Mouse (Mus musculus) Patski (cell line): ENCODE measurements around the gene Nhsl1. TPM values are rescaled to one million over a fixed set of nuclear protein-coding genes. Genes with fewer than 3 reads are reported as not detected.

Experiments
- ATAC-seq: fragments of 100-300 bp; one replicate; pipeline ENCODE4 v1.8.0; 2021
- CTCF ChIA-PET: fragments of 350-600 bp; sonication (Branson Sonifier 250); formaldehyde crosslinking; loops from one replicate; lab custom pipeline; 2022; ENCODE audit warnings: inconsistent platforms; lab: Charles Lee
- POLR2A ChIA-PET: fragments of 350-600 bp; sonication (Branson Sonifier 250); formaldehyde crosslinking; loops from one replicate; lab custom pipeline; 2022; ENCODE audit warnings: antibody characterized with exemption, inconsistent platforms; lab: Charles Lee
- DNase-seq: peaks from one replicate; pipeline ENCODE4 v3.0.0-alpha.2; 2011; ENCODE audit warnings: low read depth, low spot score
- H3K27me3 ChIP-seq: fragments of 371-371 bp; one replicate; pipeline ENCODE4 v1.5.1; 2021
- CTCF ChIP-seq: fragments of 100-300 bp; IDR thresholded peaks from one replicate; pipeline ENCODE4 v1.5.1; 2021
- in situ Hi-C: fragments of 300-500 bp; cut with MboI; formaldehyde crosslinking; loops from 3 replicates; pipeline ENCODE4 v1.11.1; 2018; ENCODE audit warnings: low pct_unique_long_range_greater_than_20kb, mixed read lengths
- polyA plus RNA-seq: library from polyadenylated mRNA; unstranded; gene quantifications from one replicate; pipeline ENCODE4 v1.2.3, GENCODE M21; 2021

Nhsl1 gene
- polyA plus RNA-seq, 1 experiment from 2014 or later: 16.0 TPM

DNA sequence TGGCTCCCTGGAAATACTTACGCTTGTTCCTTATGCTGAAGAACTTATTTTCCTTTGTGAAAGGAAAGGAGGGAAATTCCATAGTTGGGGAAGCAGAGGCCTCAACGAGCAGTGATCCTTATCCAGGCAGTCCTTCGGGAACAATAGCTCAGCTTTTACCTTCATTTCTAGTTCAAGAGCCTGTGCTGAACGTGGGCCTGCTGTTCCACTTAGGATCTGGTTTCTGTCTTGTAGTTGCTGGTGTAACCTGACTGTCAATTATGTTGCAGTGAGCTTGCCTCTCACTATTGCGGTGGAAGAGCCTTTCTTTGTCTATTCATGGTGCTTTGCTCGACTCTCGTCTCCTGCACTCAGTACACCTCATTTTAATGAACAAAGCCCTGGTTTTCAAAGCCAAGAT lies 175.5 kb downstream of the Nhsl1 start:
- ATAC-seq (no peak), DNase-seq (no peak)
- ChIA-PET CTCF (interaction anchor here (1.2 to 1.4 kb wide), 2 partner anchors 14 to 94 kb away, joined by 3 to 4 read pairs; no protein-coding TSS in a partner anchor), POLR2A (no interaction called here)
- no peaks in the 10 kb centered on the region for H3K27me3 ChIP-seq
- in situ Hi-C loops: no loop called here
- no peak for TF ChIP-seq CTCF

- in situ Hi-C loops: no loop called here
- TF ChIP-seq CTCF: no peak
- H3K27me3 ChIP-seq: no peaks in the 10 kb centered on the region
- no peak for ATAC-seq
- POLR2A ChIA-PET: no interaction called here
- CTCF ChIA-PET: interaction anchor here (2.2 kb wide), 1 partner anchor 11 kb away, joined by 8 read pairs; no protein-coding TSS in a partner anchor
- DNase-seq: no peak
Observed at GRCm38 (mm10) chr10:18497066-18497465, 178.3 kb downstream of the Nhsl1 start.

DNA sequence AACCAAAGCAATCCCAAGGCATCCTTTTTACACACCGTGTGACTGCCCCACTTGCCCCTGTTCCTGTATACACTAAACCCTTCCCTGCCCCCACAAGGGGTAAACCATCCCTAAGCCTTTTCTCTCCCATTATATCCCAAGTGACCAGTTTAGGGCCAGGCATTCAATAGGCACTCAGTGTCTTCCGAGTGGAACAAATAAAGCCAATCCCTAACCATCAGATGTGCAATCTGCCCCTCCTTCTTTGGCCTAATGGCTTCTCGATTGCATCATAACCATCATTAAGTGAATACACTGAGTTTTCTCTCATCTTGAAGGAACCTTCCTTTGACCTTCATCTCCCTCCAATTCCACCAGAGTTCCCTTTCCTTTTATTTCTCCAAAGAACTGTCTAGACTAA lies 183.2 kb downstream of the Nhsl1 start:
- ChIA-PET CTCF (no interaction called here), POLR2A (no interaction called here)
- DNase-seq (no peak), ATAC-seq (no peak)
- in situ Hi-C loops: no loop called here
- TF ChIP-seq CTCF: no peak
- H3K27me3 ChIP-seq: no peaks in the 10 kb centered on the region

- DNase-seq (no peak), ATAC-seq (no peak)
Observed at GRCm38 (mm10) chr10:18505690-18506089, 186.9 kb downstream of the Nhsl1 start.

GRCm38 (mm10) chr10:18506501-18506946 lies 187.7 kb downstream of the Nhsl1 start:
- DNase-seq (peak; percentile 49), ATAC-seq (no peak)
- no peak for TF ChIP-seq CTCF
- in situ Hi-C loops: no loop called here
- H3K27me3 ChIP-seq: no peaks in the 10 kb centered on the region
- ChIA-PET POLR2A (interaction anchor here (0.7 kb wide), 1 partner anchor 33 kb away, joined by 4 read pairs; no protein-coding TSS in a partner anchor), CTCF (interaction anchor here (1.9 kb wide), 1 partner anchor 13 kb away, joined by 5 read pairs; no protein-coding TSS in a partner anchor)

More at GRCm38 (mm10) chr10:18505690-18506089, 186.9 kb downstream of the Nhsl1 start:
- ChIA-PET POLR2A (interaction anchor here (0.7 kb wide), 1 partner anchor 32 kb away, joined by 4 read pairs; no protein-coding TSS in a partner anchor), CTCF (interaction anchor here (0.7 to 1.9 kb wide), 3 partner anchors 13 to 23 kb away, joined by 3 to 5 read pairs (median 3); no protein-coding TSS in a partner anchor)
- in situ Hi-C loops: no loop called here
- H3K27me3 ChIP-seq: no peaks in the 10 kb centered on the region
- TF ChIP-seq CTCF: no peak

DNA sequence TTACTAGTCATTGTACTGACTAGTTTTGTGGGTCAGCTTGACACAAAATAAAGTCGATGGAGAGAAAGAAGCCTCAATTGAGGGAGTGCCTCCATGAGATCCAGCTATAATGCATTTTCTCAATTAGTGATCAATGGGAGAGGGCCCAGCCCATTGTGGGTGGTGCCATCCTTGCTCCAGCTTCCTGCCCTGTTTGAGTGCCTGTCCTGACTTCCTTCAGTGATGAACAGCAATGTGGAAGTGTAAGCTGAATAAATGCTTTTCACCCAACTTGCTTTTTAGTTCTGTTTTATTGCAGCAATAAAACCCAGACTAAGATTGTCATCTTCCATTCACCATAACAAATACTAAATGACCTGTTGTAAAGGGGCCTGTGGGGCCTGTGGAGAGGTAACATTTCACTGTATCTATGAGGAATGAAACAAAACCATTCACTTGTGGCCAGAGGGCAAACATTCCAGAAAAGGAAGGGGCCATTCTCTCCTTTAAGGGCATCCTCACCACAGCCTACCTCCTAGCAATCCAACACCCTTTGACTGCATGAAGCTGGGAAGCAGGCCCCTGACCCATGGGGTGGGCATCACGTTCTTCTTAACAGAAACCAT lies 189.2 kb downstream of the Nhsl1 start:
- ATAC-seq (no peak), DNase-seq (no peak)
- H3K27me3 ChIP-seq: no peaks in the 10 kb centered on the region
- in situ Hi-C loops: no loop called here
- CTCF ChIA-PET: interaction anchor here (0.9 to 1.7 kb wide), 2 partner anchors 10 kb away, joined by 3 to 8 read pairs; no protein-coding TSS in a partner anchor
- no peak for TF ChIP-seq CTCF
- POLR2A ChIA-PET: no interaction called here

- DNase-seq (no peak), ATAC-seq (peak; percentile 26)
- in situ Hi-C loops: no loop called here
- ChIA-PET CTCF (interaction anchor here (0.9 to 1.7 kb wide), 2 partner anchors 9 to 11 kb away, joined by 3 to 8 read pairs; no protein-coding TSS in a partner anchor), POLR2A (no interaction called here)
- no peak for TF ChIP-seq CTCF
- H3K27me3 ChIP-seq: no peaks in the 10 kb centered on the region
Observed at GRCm38 (mm10) chr10:18508586-18508985, 189.8 kb downstream of the Nhsl1 start.

GRCm38 (mm10) chr10:18510663-18511062 lies 191.9 kb downstream of the Nhsl1 start:
- no peak for DNase-seq
- POLR2A ChIA-PET: interaction anchor here (1.4 kb wide), 1 partner anchor 18 kb away, joined by 3 read pairs; no protein-coding TSS in a partner anchor
- in situ Hi-C loops: no loop called here
- ATAC-seq: no peak
- TF ChIP-seq CTCF: no peak
- CTCF ChIA-PET: no interaction called here
- H3K27me3 ChIP-seq: no peaks in the 10 kb centered on the region

DNA sequence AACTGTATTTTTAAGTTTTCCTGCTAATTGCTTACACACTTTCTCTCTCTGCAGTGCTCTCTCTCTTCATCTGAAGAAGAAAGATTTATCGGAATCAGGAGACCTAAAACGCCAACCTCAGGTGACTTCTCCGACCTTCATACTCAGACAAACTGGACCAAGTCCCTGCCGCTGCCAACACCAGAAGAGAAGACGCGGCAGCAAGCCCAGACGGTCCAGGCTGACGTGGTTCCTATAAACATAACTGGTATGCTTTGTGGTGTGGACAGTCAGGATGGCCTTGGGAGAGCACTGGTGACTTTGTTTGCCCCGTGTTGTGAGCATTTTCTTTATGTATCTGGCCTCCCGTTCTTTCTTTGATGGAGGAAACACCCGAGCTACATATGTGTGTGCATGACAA lies 192.7 kb downstream of the Nhsl1 start:
- ChIA-PET CTCF (no interaction called here), POLR2A (no interaction called here)
- DNase-seq: no peak
- in situ Hi-C loops: no loop called here
- no peaks in the 10 kb centered on the region for H3K27me3 ChIP-seq
- no peak for TF ChIP-seq CTCF
- ATAC-seq: no peak

DNA sequence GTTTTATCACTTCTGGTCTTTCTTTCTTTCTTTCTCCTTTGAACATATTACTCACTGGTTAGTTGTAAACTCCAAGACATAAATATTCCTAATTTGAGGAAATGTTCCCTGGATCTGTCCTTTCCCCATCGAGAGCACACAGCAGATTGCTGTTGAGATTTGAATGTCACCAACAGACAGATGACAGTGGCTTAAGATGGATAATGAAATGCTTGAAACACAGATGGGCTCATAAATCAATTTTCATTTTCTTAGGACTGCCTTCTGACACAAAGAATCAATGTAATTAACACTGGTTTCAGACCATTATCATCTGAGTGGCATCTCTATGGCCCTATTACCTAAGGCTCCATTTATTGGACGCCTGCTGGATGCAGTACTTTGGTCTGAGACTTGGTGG lies 203.8 kb downstream of the Nhsl1 start:
- in situ Hi-C loops: no loop called here
- ChIA-PET POLR2A (no interaction called here), CTCF (no interaction called here)
- DNase-seq (no peak), ATAC-seq (no peak)
- TF ChIP-seq CTCF: no peak
- H3K27me3 ChIP-seq: no peaks in the 10 kb centered on the region

DNA sequence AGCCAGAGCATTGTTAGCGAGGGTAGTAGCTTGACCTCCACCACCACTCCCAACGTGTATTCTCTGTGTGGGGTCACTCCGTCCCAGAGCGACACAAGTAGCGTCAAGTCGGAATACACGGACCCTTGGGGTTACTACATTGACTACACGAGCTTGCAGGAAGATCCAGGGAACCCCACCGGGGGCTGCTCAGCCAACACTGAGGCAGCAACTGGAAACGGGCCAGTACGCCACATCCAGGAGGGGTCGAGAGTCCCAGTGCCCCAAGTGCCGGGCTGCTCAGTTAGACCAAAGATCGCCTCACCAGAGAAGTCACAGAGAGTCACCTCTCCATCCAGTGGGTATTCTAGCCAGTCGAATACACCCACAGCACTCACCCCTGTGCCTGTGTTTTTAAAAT lies 206.5 kb downstream of the Nhsl1 start:
- TF ChIP-seq CTCF: no peak
- no peaks in the 10 kb centered on the region for H3K27me3 ChIP-seq
- in situ Hi-C loops: loop anchor here (5.0 kb wide), 3 partner anchors 73 to 288 kb away; no protein-coding TSS in a partner anchor
- no peak for DNase-seq
- ChIA-PET CTCF (no interaction called here), POLR2A (no interaction called here)
- ATAC-seq: no peak
